Mouse (Mus musculus) cerebellum, postnatal 14 days (tissue): ENCODE measurements around the gene Adamts16.
A peak's percentile ranks its signal among the peaks of the same experiment; 100 is the strongest.
"Not testable (repeated sequence)": the region's sequence is repeated elsewhere in the genome, so short reads cannot be mapped to it uniquely, and the experiment has no call there.

Experiments used
- DNase-seq, 2 experiments: peaks; one replicate each; pipeline ENCODE4 v3.0.0; 2021; ENCODE audit warnings: mixed read lengths in 2 of 2

Gene Adamts16

DNA sequence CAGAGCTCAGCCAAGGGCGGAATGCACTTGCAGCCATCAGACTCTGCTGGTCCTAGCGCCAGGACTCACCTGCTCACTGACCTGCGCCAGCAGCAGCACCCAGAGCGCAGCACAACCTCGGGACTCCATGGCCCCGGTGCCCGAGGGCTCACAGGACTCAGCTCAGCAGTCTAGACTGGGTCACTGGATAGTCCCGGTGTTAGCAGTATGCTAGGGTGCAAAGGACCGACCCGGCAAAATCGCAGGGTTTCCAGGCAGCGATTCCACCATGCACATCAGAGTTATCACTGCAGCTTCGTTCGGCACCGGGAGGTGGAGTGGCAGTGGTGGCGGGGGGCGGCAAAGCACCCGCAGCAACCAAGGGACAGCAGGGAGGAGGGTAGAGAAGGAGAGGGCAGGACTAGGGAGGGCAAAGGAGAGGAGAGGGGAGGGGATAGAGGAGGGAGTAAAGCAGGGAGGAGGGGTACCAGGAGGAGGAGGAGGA, at the start of gene Adamts16:
Adamts16 (minus strand) TSS at position 391 of the 484 bp plus-strand sequence.
- peak; percentile 38 for DNase-seq

GRCm38 (mm10) chr13:70887136-70887535, 45.5 kb upstream of the Adamts16 start:
- DNase-seq, result no peak

- peak; percentile 27 for DNase-seq
Observed at GRCm38 (mm10) chr13:70885006-70885405, 43.4 kb upstream of the Adamts16 start.

DNA sequence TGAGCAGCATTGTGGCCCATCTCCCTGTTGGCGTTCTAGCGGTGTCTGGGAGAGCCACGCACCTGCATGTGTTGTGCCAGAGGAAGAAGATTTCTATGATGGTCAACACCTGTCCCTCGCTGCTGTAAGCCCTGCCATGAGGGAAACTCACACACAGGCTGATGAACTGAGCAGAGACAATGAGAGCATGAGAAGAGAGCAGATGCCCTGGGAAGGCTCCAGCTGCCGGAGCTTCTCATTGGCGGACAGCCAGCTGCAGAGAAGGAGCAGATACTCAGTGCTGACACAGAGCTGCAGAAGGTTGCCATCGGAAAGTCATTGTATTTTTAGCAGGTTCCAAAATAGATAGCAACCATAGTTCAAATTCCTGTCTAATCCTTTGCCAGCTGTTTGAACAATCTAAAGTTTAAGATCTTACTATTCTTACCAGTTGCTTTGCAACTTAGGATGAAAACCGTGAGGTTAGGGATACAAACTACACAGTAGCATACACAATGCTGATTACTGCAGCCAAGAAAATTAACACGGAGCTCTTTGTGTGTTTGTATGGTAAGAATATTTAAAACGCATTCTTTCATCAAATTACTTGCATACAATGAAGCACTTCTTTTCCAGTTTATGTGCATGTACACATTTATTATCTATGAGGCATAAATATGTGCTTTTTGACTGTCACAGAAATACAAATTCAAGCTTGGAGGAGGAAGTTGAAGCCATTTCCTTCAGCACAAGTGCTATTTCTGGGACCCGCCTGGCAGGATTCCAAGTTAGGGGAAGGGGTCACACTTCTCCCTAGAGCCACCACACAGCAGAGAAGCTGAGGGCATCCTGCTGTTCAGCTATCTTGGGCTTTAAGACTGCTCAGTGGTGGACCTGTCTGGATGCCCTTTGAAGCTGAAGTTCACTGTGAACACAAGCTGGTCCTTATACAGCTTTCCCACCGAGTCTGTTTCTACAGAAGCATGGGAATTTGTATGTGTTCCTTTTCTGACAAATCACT, 42.6 kb upstream of the Adamts16 start:
- DNase-seq, result peak; percentile 85 to 89

GRCm38 (mm10) chr13:70879971-70880370, 38.4 kb upstream of the Adamts16 start:
- not testable (repeated sequence) for DNase-seq

DNA sequence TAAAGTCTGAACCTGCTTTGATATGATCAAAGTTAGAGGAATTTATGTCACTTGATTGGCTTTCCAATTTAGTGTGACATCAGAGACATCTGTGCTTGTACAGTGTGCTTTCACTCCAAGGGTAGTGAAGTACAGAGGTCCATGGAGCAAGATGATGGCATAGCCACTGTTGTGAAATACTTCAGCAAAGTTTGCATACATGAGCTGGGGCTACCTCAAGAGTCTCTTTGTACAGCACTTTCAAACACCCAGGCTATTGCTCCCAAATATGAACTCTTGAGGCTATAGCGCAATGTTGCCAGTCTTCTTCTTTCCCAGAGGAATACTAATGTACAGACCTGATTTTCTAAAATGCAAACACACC, 35.9 kb upstream of the Adamts16 start:
- no peak for DNase-seq

GRCm38 (mm10) chr13:70876648-70877549, 35.3 kb upstream of the Adamts16 start:
- DNase-seq, result peak; percentile 39 to 60

- no peak for DNase-seq
Observed at GRCm38 (mm10) chr13:70875411-70875949, 33.9 kb upstream of the Adamts16 start.

DNA sequence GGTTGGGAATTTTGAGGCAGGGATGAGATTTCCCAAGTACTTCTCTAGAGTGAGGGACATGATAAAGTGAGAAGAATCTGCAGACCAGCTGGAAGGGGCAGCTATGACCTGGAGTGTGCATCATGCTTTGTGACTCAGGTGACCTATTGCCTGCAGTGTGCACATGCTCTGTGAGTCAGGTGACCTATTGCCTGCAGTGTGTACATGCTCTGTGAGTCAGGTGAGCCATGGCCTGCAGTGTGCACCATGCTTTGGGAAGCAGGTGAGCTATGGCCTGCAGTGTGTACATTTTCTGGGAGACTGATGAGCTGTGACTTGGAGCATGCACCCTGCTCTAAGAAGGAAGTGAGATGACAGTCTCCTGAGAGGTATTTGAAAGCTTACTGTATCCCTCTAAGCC, 33.1 kb upstream of the Adamts16 start:
- no peak for DNase-seq

DNA sequence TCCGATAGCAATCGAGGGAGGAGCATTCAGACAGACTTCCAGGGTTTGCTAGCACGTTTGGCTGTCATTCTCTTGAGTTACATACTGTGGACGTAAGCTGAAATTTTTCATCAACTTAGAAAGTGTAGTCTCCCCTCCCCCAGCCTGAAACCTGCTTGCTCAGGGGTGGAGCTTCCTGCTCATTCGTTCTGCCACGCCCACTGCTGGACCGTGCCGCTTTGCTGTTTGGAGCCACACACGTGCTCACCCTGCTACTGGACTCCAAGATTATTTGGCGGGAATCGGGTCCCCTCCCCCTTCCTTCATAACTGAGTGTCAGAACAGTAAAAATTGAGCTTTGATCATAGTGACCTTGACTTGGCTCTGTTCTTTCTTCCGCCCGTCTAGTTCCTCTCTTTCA, 32.2 kb upstream of the Adamts16 start:
- DNase-seq, result not testable (repeated sequence)

DNA sequence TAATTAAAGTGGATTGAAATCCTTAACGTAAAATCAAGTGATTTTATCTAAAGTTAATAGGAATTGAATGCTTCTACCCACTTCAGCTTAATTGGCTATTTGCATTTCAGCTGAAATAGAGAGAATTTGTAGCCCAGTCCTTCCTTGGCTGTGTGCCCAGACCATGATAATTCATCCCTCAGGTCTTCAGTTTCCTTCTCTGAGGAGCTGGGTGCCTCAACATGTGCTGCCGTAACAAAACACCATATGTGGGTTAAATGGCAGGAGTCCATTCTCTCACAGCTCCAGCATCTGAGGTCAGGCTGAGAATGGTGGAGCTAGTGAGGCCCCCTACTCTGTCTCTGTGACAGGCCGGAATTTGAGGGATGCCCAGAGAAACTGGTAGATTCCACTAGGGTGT, 29.4 kb upstream of the Adamts16 start:
- peak in 1 of 2 experiments; percentile 15 for DNase-seq

DNA sequence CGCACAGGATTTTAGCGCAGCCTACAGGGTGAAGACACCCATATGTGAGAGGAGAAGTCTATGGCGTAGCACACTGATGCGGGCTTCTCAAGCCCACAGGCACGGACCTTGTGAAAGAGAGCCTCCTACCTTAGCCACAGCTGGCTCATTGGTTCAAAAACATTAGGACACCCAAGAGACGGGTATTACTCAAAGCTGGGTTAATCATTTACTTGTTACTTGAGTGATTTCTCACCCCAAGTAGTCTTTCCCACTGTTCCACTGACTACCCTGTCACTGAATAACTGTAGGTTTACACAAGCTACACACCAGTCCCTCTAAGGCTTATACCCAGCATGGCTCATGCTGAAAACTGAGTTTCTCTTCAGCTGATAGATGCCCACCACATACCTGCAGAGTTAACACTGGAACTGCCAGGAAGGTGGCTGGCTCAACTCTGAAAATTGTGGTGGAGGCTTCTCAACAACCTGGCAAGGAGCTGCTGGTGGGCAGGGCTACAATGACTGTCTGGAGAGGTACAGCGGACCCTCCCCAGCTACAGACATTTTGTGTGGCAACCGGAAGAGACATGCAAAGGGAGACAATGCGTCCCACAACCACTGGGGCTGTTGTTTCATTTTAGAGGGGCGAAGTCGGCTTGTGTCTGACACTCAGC, 25.5 kb upstream of the Adamts16 start:
- no peak for DNase-seq

- peak in 1 of 2 experiments; percentile 22 for DNase-seq
Observed at GRCm38 (mm10) chr13:70865867-70866266, 24.3 kb upstream of the Adamts16 start.

GRCm38 (mm10) chr13:70862162-70862908, 20.7 kb upstream of the Adamts16 start:
- DNase-seq, result peak in 1 of 2 experiments; percentile 10

- no peak for DNase-seq
Observed at GRCm38 (mm10) chr13:70853601-70854000, 12.0 kb upstream of the Adamts16 start.

DNA sequence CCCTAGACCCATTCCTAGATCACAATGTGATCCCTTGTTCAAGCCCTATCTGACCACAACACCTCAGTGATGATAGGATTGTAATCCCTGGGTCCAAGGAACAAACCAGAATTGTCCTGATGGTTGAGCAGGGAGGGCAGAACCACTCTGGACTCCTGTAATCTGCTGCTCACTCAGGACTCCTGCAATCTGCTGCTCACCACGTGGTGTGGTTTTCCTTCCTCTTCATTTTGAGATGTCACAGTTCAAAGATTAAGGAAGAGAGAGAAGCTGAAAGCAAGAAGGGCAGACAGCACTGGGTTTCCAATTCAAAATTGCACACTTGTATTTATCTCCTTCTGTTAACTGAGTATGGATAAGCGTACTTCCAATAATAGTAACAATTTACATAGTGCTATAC, 5.3 kb upstream of the Adamts16 start:
- no peak for DNase-seq

- DNase-seq, result no peak
Observed at GRCm38 (mm10) chr13:70845526-70845925, 3.9 kb upstream of the Adamts16 start.

- DNase-seq, result no peak
Observed at GRCm38 (mm10) chr13:70842126-70842525, 515 bp upstream of the Adamts16 start.

DNA sequence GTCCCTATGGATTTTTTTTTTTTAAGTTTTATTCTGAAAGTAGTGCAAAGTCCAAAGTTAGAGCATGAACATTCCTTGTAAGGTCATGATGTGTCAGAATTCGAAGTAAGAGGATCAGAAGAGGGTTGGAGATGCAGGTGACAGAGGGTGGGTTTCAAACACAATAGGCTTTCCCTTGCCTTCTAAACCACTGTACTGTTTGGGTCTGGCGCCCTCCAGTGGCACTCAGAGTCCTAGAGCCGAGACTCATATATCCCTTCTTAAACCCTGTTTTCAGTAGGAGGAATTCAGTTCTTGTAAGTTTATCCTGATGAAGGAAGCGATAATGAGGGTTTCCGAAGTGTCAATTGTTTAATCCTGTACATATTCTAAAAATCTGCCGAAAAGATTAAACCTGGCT, 1.4 kb downstream of the Adamts16 start:
- DNase-seq, result peak; percentile 89 to 93

DNA sequence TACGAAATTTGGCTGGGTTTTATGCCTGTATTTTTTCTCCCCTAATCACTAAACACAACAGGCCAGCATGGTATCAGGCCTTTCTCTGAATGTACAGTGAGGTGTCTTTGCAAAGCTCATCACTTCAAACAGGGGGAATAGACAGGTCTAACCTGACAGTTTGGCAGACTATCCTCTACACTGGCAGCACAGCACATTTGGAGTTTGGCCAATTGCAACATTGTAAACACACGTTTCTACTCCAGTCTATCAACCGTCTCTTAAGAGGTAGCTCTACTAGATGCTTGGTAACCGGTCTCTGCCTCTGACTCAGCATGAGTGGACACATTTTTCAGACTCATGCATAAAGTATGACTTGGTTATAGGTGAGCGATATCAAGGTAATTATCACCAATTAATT, 4.0 kb downstream of the Adamts16 start:
- peak; percentile 25 to 44 for DNase-seq

DNA sequence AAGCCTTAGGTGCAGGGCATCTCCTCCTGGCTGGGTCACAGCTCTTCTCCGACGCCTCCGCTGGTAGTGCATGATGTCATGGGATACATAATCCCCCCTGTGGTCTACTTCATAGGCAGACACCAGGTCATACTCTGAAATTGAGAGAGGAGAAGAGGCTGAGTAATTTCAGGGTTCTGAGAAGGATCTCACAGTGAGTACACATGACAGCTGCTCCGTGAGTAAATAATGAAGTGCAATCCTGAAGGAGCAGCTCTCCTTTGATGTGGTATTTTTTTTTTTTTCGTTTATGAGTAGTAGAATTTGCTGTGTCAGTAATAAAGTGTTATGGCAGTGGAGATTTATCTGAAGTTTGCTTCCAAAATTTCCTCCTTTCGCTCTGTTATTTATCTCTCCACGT, 5.4 kb downstream of the Adamts16 start:
- no peak for DNase-seq
